Mouse (Mus musculus): Measurements from ENCODE around the gene Katna1. TPM values are rescaled to one million over a fixed set of nuclear protein-coding genes. Genes with fewer than 3 reads are reported as not detected.

The Katna1 gene
- total RNA-seq (2023), result 10 to 100 TPM; 53.1 to 62.0 TPM

GRCm38 (mm10) chr10:7725751-7726500 is at the start of gene Katna1:
Katna1 (plus strand) TSS chr10:7726000.

GRCm38 (mm10) chr10:7680731-7681301 is 45.0 kb upstream of the Katna1 start, which contains the start of the genes Pcmt1 and Lats1:
Pcmt1 (minus strand) TSS chr10:7681136.
Lats1 (plus strand) TSS chr10:7681214.

GRCm38 (mm10) chr10:7792751-7793385 is 67.1 kb downstream of the Katna1 start, which contains the start of the genes Ginm1 and Ppil4:
Ginm1 (minus strand) TSS chr10:7792824.
Ppil4 (plus strand) TSS chr10:7792891.

Other genes starting within 250 kb of the Katna1 start
- 1 to 10 TPM; 1.1 to 1.5 TPM for gene Lrp11, start 136.2 kb upstream of the Katna1 start, total RNA-seq (2023)
- 10 to 100 TPM; 10.3 to 11.0 TPM for gene Nup43, start 58.5 kb upstream of the Katna1 start, total RNA-seq (2023)
- gene Pcmt1, start 44.9 kb upstream of the Katna1 start, total RNA-seq (2023), result 10 to 100 TPM; 60.8 to 63.8 TPM
- gene Lats1, start 44.8 kb upstream of the Katna1 start, total RNA-seq (2023), result 10 to 100 TPM; 42.4 to 42.9 TPM
- 10 to 100 TPM; 40.3 to 60.7 TPM for gene Ginm1, start 66.8 kb downstream of the Katna1 start, total RNA-seq (2023)
- 10 to 100 TPM; 71.0 to 71.6 TPM for gene Ppil4, start 66.9 kb downstream of the Katna1 start, total RNA-seq (2023)
- gene Zc3h12d, start 106.5 kb downstream of the Katna1 start, total RNA-seq (2023), result 10 to 100 TPM; 33.3 to 37.6 TPM
- 100 to 1,000 TPM; 116 to 121 TPM for gene Tab2, start 230.2 kb downstream of the Katna1 start, total RNA-seq (2023)

Data from T-cell, adult 66 days (primary cell).